In the genomic region with DNA sequence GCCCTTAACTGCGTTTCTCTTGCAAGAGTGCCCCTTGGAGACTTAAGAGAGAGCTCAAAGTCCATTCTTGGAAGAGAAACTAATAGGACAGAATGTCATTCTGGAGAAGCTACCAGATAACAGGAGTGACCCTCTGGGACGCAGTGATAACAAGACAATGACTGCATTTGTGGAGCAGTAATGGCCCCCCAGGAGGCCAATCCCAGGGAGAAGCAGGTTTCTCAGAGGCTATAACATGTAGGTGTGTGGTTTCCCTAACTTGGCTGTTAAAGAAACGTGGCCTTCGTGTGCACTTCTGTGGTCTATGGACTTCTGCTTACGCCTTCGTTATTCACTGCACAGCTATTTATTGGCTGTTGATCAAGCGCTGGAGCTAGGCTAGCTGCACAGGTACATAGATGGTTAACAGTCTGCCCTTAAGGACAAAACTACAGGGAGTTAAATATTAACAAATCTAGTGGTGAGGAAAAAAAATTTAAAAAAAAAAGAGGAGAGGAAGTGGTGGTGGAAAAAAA, we compare ENCODE assay signal across 19 mouse cellular contexts. TPM values are rescaled to one million over a fixed set of nuclear protein-coding genes. Genes with fewer than 3 reads are reported as not detected.
DNase-seq lines count a peak whose midpoint lies in the region; ATAC-seq and TF ChIP-seq lines count a peak whose summit lies in the region.
"Had no signal": no experiment of that assay in that cellular context is flagged by ENCODE, and none has a peak within 500 bp of the region (broad histone marks: within the 10 kb centered on the region; RNA-seq: fewer than 3 reads in every experiment).

No protein-coding gene starts in this region.

- TF ChIP-seq POLR2A in liver, adult 2 months (IDR thresholded peaks at IDR 0.05; ENCODE audit: extremely low read depth, insufficient read depth, low read length), result no peak

- no peak for TF ChIP-seq CTCF in liver, adult 2 months (IDR thresholded peaks at IDR 0.05; ENCODE audit: low read depth, low read length)

- ATAC-seq in kidney, embryonic 14.5 days (ENCODE audit: low FRiP score, low TSS enrichment), result peak; percentile 36; the same call in 1 of the 2 replicates
- ATAC-seq in liver, embryonic 12.5 days, result peak; percentile 66
- ATAC-seq: forebrain, embryonic 16.5 days; midbrain, embryonic 15.5 days had no signal

- no peak overlapping the region for H3K4me2 ChIP-seq in kidney, embryonic 14.5 days (replicated peaks; ENCODE audit: low read depth, low read length)
- H3K4me2 ChIP-seq in liver, embryonic 12.5 days, result peak overlapping the region; percentile 32
- H3K4me2 ChIP-seq: heart, embryonic 15.5 days; hindbrain, embryonic 14.5 days; limb, embryonic 15.5 days; midbrain, embryonic 15.5 days; neural tube, embryonic 12.5 days had no signal

- peak; percentile 83 for DNase-seq in liver, adult 2 months (ENCODE audit: extremely low read depth, low read depth, low spot score)
- DNase-seq in liver, result no peak
- DNase-seq in yolk sac, embryonic 10.5 days (ENCODE audit: low spot score), result peak; percentile 80
- no peak for DNase-seq in B cell, adult 2 months
- DNase-seq in adrenal gland, postnatal 4 days (ENCODE audit: low spot score in 2 of 2), result no peak
- no peak for DNase-seq in spleen, adult 12 weeks (ENCODE audit: low spot score)
- DNase-seq: cerebellum, adult 9-10 months; gastrocnemius, postnatal 36 days; layer of hippocampus, adult 9-11 months had no signal

- H3K27ac ChIP-seq in liver, adult 2 months (replicated peaks; ENCODE audit: insufficient read depth, low read depth, low read length), result peak overlapping the region; percentile 13
- 0 out of 2 replicates have a peak overlapping the region, but pooled peaks have one; percentile 10 for H3K27ac ChIP-seq in kidney, embryonic 14.5 days (ENCODE audit: low read depth, low read length)
- 0 out of 2 replicates have a peak overlapping the region, but pooled peaks have one; percentile 41 for H3K27ac ChIP-seq in liver, embryonic 12.5 days
- H3K27ac ChIP-seq: heart, embryonic 15.5 days; hindbrain, embryonic 14.5 days; limb, embryonic 15.5 days; midbrain, embryonic 15.5 days; neural tube, embryonic 12.5 days had no signal

- no peaks in the 10 kb centered on the region for H3K9me3 ChIP-seq in kidney, embryonic 14.5 days (ENCODE audit: control insufficient read depth, low read length)
- no peaks in the 10 kb centered on the region for H3K9me3 ChIP-seq in liver, embryonic 12.5 days (replicated peaks)
- H3K9me3 ChIP-seq: heart, embryonic 15.5 days; limb, embryonic 15.5 days; midbrain, embryonic 15.5 days; neural tube, embryonic 12.5 days had no signal

- H3K4me3 ChIP-seq in liver, adult 2 months (ENCODE audit: insufficient read depth, low read depth, low read length), result no peak overlapping the region
- no peak overlapping the region for H3K4me3 ChIP-seq in kidney, embryonic 14.5 days (ENCODE audit: low read length)
- H3K4me3 ChIP-seq in liver, embryonic 12.5 days, result no peak overlapping the region
- H3K4me3 ChIP-seq: heart, embryonic 15.5 days; limb, embryonic 15.5 days; midbrain, embryonic 15.5 days; neural tube, embryonic 12.5 days had no signal

- no peaks in the 10 kb centered on the region for H3K79me2 ChIP-seq in liver, adult 2 months (ENCODE audit: control insufficient read depth, insufficient read depth, low read length)

- H3K27me3 ChIP-seq in liver, adult 2 months (ENCODE audit: control insufficient read depth, insufficient read depth, low read length), result no peaks in the 10 kb centered on the region
- H3K27me3 ChIP-seq in kidney, embryonic 14.5 days (ENCODE audit: control insufficient read depth, insufficient read depth, low read length), result no peaks in the 10 kb centered on the region
- no peaks in the 10 kb centered on the region for H3K27me3 ChIP-seq in liver, embryonic 12.5 days (replicated peaks)
- H3K27me3 ChIP-seq: heart, embryonic 15.5 days; limb, embryonic 15.5 days; midbrain, embryonic 15.5 days; neural tube, embryonic 12.5 days had no signal

- H3K4me1 ChIP-seq in liver, adult 2 months (ENCODE audit: control insufficient read depth, insufficient read depth, low read length), result peaks cover 3% of the 10 kb centered on the region
- peaks cover 12% of the 10 kb centered on the region for H3K4me1 ChIP-seq in kidney, embryonic 14.5 days (ENCODE audit: control insufficient read depth, insufficient read depth, low read length)
- peaks cover 22% of the 10 kb centered on the region for H3K4me1 ChIP-seq in liver, embryonic 12.5 days
- H3K4me1 ChIP-seq: heart, embryonic 15.5 days; midbrain, embryonic 15.5 days; neural tube, embryonic 12.5 days had no signal

- H3K9ac ChIP-seq in liver, adult 2 months (ENCODE audit: low read depth, low read length), result no peak overlapping the region
- no peak overlapping the region for H3K9ac ChIP-seq in kidney, embryonic 14.5 days (ENCODE audit: low read depth, low read length)
- H3K9ac ChIP-seq in liver, embryonic 12.5 days, result 0 out of 2 replicates have a peak overlapping the region, but pooled peaks have one; percentile 30
- H3K9ac ChIP-seq: heart, embryonic 15.5 days; hindbrain, embryonic 14.5 days; limb, embryonic 15.5 days; midbrain, embryonic 15.5 days; neural tube, embryonic 12.5 days had no signal

- 38% methylated on average over 7 of the region's 7 CpGs for WGBS in liver, adult 2 months
- 70% methylated on average over 7 of the region's 7 CpGs for WGBS in kidney, embryonic 14.5 days
- 30% methylated on average over 7 of the region's 7 CpGs for WGBS in liver, embryonic 12.5 days (ENCODE audit: insufficient replicate concordance)

- H3K36me3 ChIP-seq in liver, adult 2 months (ENCODE audit: control insufficient read depth, insufficient read depth, low read length), result no peaks in the 10 kb centered on the region
- H3K36me3 ChIP-seq in kidney, embryonic 14.5 days (ENCODE audit: control insufficient read depth, insufficient read depth, low read length), result no peaks in the 10 kb centered on the region
- H3K36me3 ChIP-seq in liver, embryonic 12.5 days, result no peaks in the 10 kb centered on the region
- H3K36me3 ChIP-seq: heart, embryonic 15.5 days; limb, embryonic 15.5 days; midbrain, embryonic 15.5 days; neural tube, embryonic 12.5 days had no signal

RNA-seq across cellular contexts. Expression of a gene that starts 15.7 kb away (rescaled TPM):
- total RNA-seq in liver, adult 2 months (2014; rRNA removed), result 56.1 and 62.7 TPM in 2 replicates
- 10.7 and 11.3 TPM in 2 replicates for polyA plus RNA-seq in liver, adult 2 months (2012; rRNA removed)
- polyA plus RNA-seq in kidney, embryonic 14.5 days (2014; fragmentation: Nextera tagmentation; extraction: Ambion mirVana), result 68.3 and 76.8 TPM in 2 replicates
- 34.8 and 36.8 TPM in 2 replicates for polyA plus RNA-seq in liver, embryonic 12.5 days (2016; fragmentation: Nextera tagmentation; extraction: Ambion mirVana)
- total RNA-seq in adrenal gland, postnatal 4 days (2021), result 100 to 1,000 TPM; 142 to 151 TPM

RNA-seq across cellular contexts. Expression of a gene that starts 42.5 kb away (rescaled TPM):
- not detected in 2 replicates for total RNA-seq in liver, adult 2 months (2014; rRNA removed)
- not detected in 2 replicates for polyA plus RNA-seq in liver, adult 2 months (2012; rRNA removed)
- polyA plus RNA-seq in kidney, embryonic 14.5 days (2014; fragmentation: Nextera tagmentation; extraction: Ambion mirVana), result not detected in 2 replicates
- polyA plus RNA-seq in liver, embryonic 12.5 days (2016; fragmentation: Nextera tagmentation; extraction: Ambion mirVana), result not detected in 2 replicates
- total RNA-seq in adrenal gland, postnatal 4 days (2021), result not detected
- total RNA-seq: gastrocnemius, postnatal 36 days; left cerebral cortex, postnatal 10 days had no signal
- polyA plus RNA-seq: forebrain, embryonic 16.5 days; heart, embryonic 15.5 days; hindbrain, embryonic 14.5 days; limb, embryonic 15.5 days; midbrain, embryonic 15.5 days; neural tube, embryonic 12.5 days; spleen, adult 2 months had no signal

Comparison
In these comparisons a context has a peak if more than half of its experiments do, and no peak if none do; other contexts are left out.
1. DNase-seq: peak in liver, adult 2 months (single experiment) and yolk sac, embryonic 10.5 days (single experiment); none in liver (single experiment), B cell, adult 2 months (0 of 2), adrenal gland, postnatal 4 days (0 of 2) and spleen, adult 12 weeks (single experiment).
2. Peak in every context shown above with its lines, with median percentiles within 50 percentile points of each other: H3K27ac ChIP-seq.